8 mouse cellular contexts compared by ENCODE assay signal in genomic region chr8:84067047-84067573, GRCm38 (mm10). TPM values are rescaled to one million over a fixed set of nuclear protein-coding genes. Genes with fewer than 3 reads are reported as not detected.
DNase-seq lines count a peak whose midpoint lies in the region; ATAC-seq and TF ChIP-seq lines count a peak whose summit lies in the region.

No protein-coding gene starts in this region.

- no peaks in the 10 kb centered on the region for H3K79me2 ChIP-seq in heart, adult 2 months (replicated peaks; ENCODE audit: control insufficient read depth, insufficient read depth, low read length)

- intact Hi-C loops in heart, adult 2 months (cut with DNase I), result loop anchor here (2.0 to 5.0 kb wide), 2 partner anchors 56 to 80 kb away; partner anchors contain the start of genes 4930432K21Rik and Cc2d1a

- DNase-seq in 416B (ENCODE audit: low read depth), result peak; percentile 90
- peak; percentile 94 to 97 for DNase-seq in adrenal gland, postnatal 4 days (ENCODE audit: low spot score in 2 of 2)
- peak; percentile 96 to 99 for DNase-seq in heart, adult 2 months
- peak; percentile 93 to 98 for DNase-seq in kidney, adult 8-10 months
- peak; percentile 94 for DNase-seq in midbrain, embryonic 14.5 days
- DNase-seq in spleen, adult 12 weeks (ENCODE audit: low spot score), result peak; percentile 94

- peak overlapping the region; percentile 81 for H3K4me3 ChIP-seq in embryonic facial prominence, embryonic 13.5 days
- peak overlapping the region; percentile 82 for H3K4me3 ChIP-seq in heart, adult 2 months
- peak overlapping the region; percentile 91 for H3K4me3 ChIP-seq in limb, embryonic 12.5 days (replicated peaks)
- H3K4me3 ChIP-seq in midbrain, embryonic 14.5 days (replicated peaks; ENCODE audit: low read depth, low read length), result peak overlapping the region; percentile 99

- no peak for TF ChIP-seq EP300 in heart, adult 2 months (IDR thresholded peaks at IDR 0.05; ENCODE audit: insufficient read depth, low read depth, low read length)

- no peaks in the 10 kb centered on the region for H3K9me3 ChIP-seq in embryonic facial prominence, embryonic 13.5 days
- H3K9me3 ChIP-seq in limb, embryonic 12.5 days, result no peaks in the 10 kb centered on the region
- no peaks in the 10 kb centered on the region for H3K9me3 ChIP-seq in midbrain, embryonic 14.5 days (ENCODE audit: control insufficient read depth, low read length)

- TF ChIP-seq POLR2A in heart, adult 2 months (IDR thresholded peaks at IDR 0.05; ENCODE audit: insufficient read depth, low read depth, low read length), result peak; percentile 94

- H3K36me3 ChIP-seq in embryonic facial prominence, embryonic 13.5 days, result no peaks in the 10 kb centered on the region
- no peaks in the 10 kb centered on the region for H3K36me3 ChIP-seq in heart, adult 2 months (ENCODE audit: control insufficient read depth, insufficient read depth, low read length)
- no peaks in the 10 kb centered on the region for H3K36me3 ChIP-seq in limb, embryonic 12.5 days
- no peaks in the 10 kb centered on the region for H3K36me3 ChIP-seq in midbrain, embryonic 14.5 days (ENCODE audit: control insufficient read depth, insufficient read depth, low read length)

- under 1% methylated on average over 52 of the region's 58 CpGs for WGBS in embryonic facial prominence, embryonic 13.5 days
- WGBS in heart, adult 2 months, result under 1% methylated on average over 55 of the region's 58 CpGs
- under 1% methylated on average over 57 of the region's 58 CpGs for WGBS in limb, embryonic 12.5 days
- WGBS in midbrain, embryonic 14.5 days, result under 1% methylated on average over 52 of the region's 58 CpGs

- peak overlapping the region; percentile 52 for H3K4me2 ChIP-seq in embryonic facial prominence, embryonic 13.5 days
- H3K4me2 ChIP-seq in limb, embryonic 12.5 days, result peak overlapping the region; percentile 52
- peak overlapping the region; percentile 56 for H3K4me2 ChIP-seq in midbrain, embryonic 14.5 days (ENCODE audit: low read length)

- H3K9ac ChIP-seq in embryonic facial prominence, embryonic 13.5 days, result peak overlapping the region; percentile 78
- peak overlapping the region; percentile 66 for H3K9ac ChIP-seq in heart, adult 2 months (ENCODE audit: low read depth, low read length)
- peak overlapping the region; percentile 86 for H3K9ac ChIP-seq in limb, embryonic 12.5 days (replicated peaks)
- H3K9ac ChIP-seq in midbrain, embryonic 14.5 days (replicated peaks; ENCODE audit: low read length), result peak overlapping the region; percentile 81

- H3K4me1 ChIP-seq in embryonic facial prominence, embryonic 13.5 days, result peaks cover 32% of the 10 kb centered on the region
- peaks cover 23% of the 10 kb centered on the region for H3K4me1 ChIP-seq in heart, adult 2 months (ENCODE audit: control insufficient read depth, insufficient read depth, low read length)
- peaks cover 29% of the 10 kb centered on the region for H3K4me1 ChIP-seq in limb, embryonic 12.5 days (replicated peaks)
- peaks cover 21% of the 10 kb centered on the region for H3K4me1 ChIP-seq in midbrain, embryonic 14.5 days (ENCODE audit: control insufficient read depth, insufficient read depth, low read length)

- ATAC-seq in embryonic facial prominence, embryonic 13.5 days (ENCODE audit: insufficient number of reproducible peaks, insufficient read depth, low FRiP score, low TSS enrichment, low read depth), result peak; percentile 70
- ATAC-seq in limb, embryonic 12.5 days (ENCODE audit: insufficient number of reproducible peaks, insufficient read depth, low FRiP score, low TSS enrichment, low read depth), result peak; percentile 60
- ATAC-seq in midbrain, embryonic 14.5 days (ENCODE audit: low FRiP score, low TSS enrichment), result peak; percentile 74

- TF ChIP-seq CTCF in heart, adult 2 months (IDR thresholded peaks at IDR 0.05), result no peak

- H3K27me3 ChIP-seq in embryonic facial prominence, embryonic 13.5 days, result no peaks in the 10 kb centered on the region
- no peaks in the 10 kb centered on the region for H3K27me3 ChIP-seq in heart, adult 2 months (ENCODE audit: control insufficient read depth, insufficient read depth, low read length)
- no peaks in the 10 kb centered on the region for H3K27me3 ChIP-seq in limb, embryonic 12.5 days
- no peaks in the 10 kb centered on the region for H3K27me3 ChIP-seq in midbrain, embryonic 14.5 days (ENCODE audit: control insufficient read depth, insufficient read depth, low read length)

- peak overlapping the region; percentile 95 for H3K27ac ChIP-seq in embryonic facial prominence, embryonic 13.5 days
- peak overlapping the region; percentile 96 for H3K27ac ChIP-seq in heart, adult 2 months
- peak overlapping the region; percentile 98 for H3K27ac ChIP-seq in limb, embryonic 12.5 days
- peak overlapping the region; percentile 96 for H3K27ac ChIP-seq in midbrain, embryonic 14.5 days (replicated peaks; ENCODE audit: low read depth, low read length)

RNA-seq across cellular contexts. Expression of gene Rfx1, which starts 0.5 kb away (rescaled TPM):
- 10 to 100 TPM; 17.0 to 18.6 TPM for total RNA-seq in adrenal gland, postnatal 4 days (2021)
- polyA plus RNA-seq in embryonic facial prominence, embryonic 13.5 days (2015; fragmentation: Nextera tagmentation; extraction: Ambion mirVana), result 8.7 and 10.1 TPM in 2 replicates
- 1 to 10 TPM; 8.8 to 9.5 TPM for total RNA-seq in heart, adult 2 months (2021)
- 9.5 and 11.0 TPM in 2 replicates for polyA plus RNA-seq in heart, adult 2 months (2012; rRNA removed)
- 10.1 and 11.1 TPM in 2 replicates for polyA plus RNA-seq in limb, embryonic 12.5 days (2016; fragmentation: Nextera tagmentation; extraction: Ambion mirVana)
- 11.2 and 12.2 TPM in 2 replicates for polyA plus RNA-seq in midbrain, embryonic 14.5 days (2014; fragmentation: Nextera tagmentation; extraction: Ambion mirVana)

RNA-seq across cellular contexts. Expression of gene Gm10643, which starts 2.2 kb away (rescaled TPM):
- total RNA-seq in adrenal gland, postnatal 4 days (2021), result 1 to 10 TPM; 4.0 to 4.2 TPM
- 1.6 and 2.0 TPM in 2 replicates for polyA plus RNA-seq in embryonic facial prominence, embryonic 13.5 days (2015; fragmentation: Nextera tagmentation; extraction: Ambion mirVana)
- 1 to 10 TPM; 3.6 to 4.8 TPM for total RNA-seq in heart, adult 2 months (2021)
- polyA plus RNA-seq in heart, adult 2 months (2012; rRNA removed), result 1.7 and 2.1 TPM in 2 replicates
- polyA plus RNA-seq in limb, embryonic 12.5 days (2016; fragmentation: Nextera tagmentation; extraction: Ambion mirVana), result 1.5 and 1.9 TPM in 2 replicates
- polyA plus RNA-seq in midbrain, embryonic 14.5 days (2014; fragmentation: Nextera tagmentation; extraction: Ambion mirVana), result 1.5 and 2.4 TPM in 2 replicates

RNA-seq across cellular contexts. Expression of gene Rln3, which starts 22.3 kb away (rescaled TPM):
- total RNA-seq in adrenal gland, postnatal 4 days (2021), result not detected
- not detected in 2 replicates for polyA plus RNA-seq in embryonic facial prominence, embryonic 13.5 days (2015; fragmentation: Nextera tagmentation; extraction: Ambion mirVana)
- total RNA-seq in heart, adult 2 months (2021), result not detected
- not detected in 2 replicates for polyA plus RNA-seq in heart, adult 2 months (2012; rRNA removed)
- polyA plus RNA-seq in limb, embryonic 12.5 days (2016; fragmentation: Nextera tagmentation; extraction: Ambion mirVana), result not detected in 2 replicates
- polyA plus RNA-seq in midbrain, embryonic 14.5 days (2014; fragmentation: Nextera tagmentation; extraction: Ambion mirVana), result 1.2 TPM in 1 of 2 replicates, not detected in the other

RNA-seq across cellular contexts. Expression of gene Il27ra, which starts 24.7 kb away (rescaled TPM):
- total RNA-seq in adrenal gland, postnatal 4 days (2021), result 1 to 10 TPM; 2.6 to 3.8 TPM
- polyA plus RNA-seq in embryonic facial prominence, embryonic 13.5 days (2015; fragmentation: Nextera tagmentation; extraction: Ambion mirVana), result 0.66 and 1.0 TPM in 2 replicates
- 1 to 10 TPM; 3.2 to 3.7 TPM for total RNA-seq in heart, adult 2 months (2021)
- polyA plus RNA-seq in heart, adult 2 months (2012; rRNA removed), result 4.1 and 4.6 TPM in 2 replicates
- polyA plus RNA-seq in limb, embryonic 12.5 days (2016; fragmentation: Nextera tagmentation; extraction: Ambion mirVana), result 0.61 and 0.68 TPM in 2 replicates
- polyA plus RNA-seq in midbrain, embryonic 14.5 days (2014; fragmentation: Nextera tagmentation; extraction: Ambion mirVana), result 0.16 and 0.33 TPM in 2 replicates

RNA-seq across cellular contexts. Expression of gene Dcaf15, which starts 37.5 kb away (rescaled TPM):
- total RNA-seq in adrenal gland, postnatal 4 days (2021), result 10 to 100 TPM; 29.3 to 32.0 TPM
- polyA plus RNA-seq in embryonic facial prominence, embryonic 13.5 days (2015; fragmentation: Nextera tagmentation; extraction: Ambion mirVana), result 10.8 and 12.2 TPM in 2 replicates
- 1 to 10 TPM; 5.9 to 7.6 TPM for total RNA-seq in heart, adult 2 months (2021)
- polyA plus RNA-seq in heart, adult 2 months (2012; rRNA removed), result 17.0 and 18.4 TPM in 2 replicates
- polyA plus RNA-seq in limb, embryonic 12.5 days (2016; fragmentation: Nextera tagmentation; extraction: Ambion mirVana), result 16.3 and 17.0 TPM in 2 replicates
- polyA plus RNA-seq in midbrain, embryonic 14.5 days (2014; fragmentation: Nextera tagmentation; extraction: Ambion mirVana), result 19.9 and 26.0 TPM in 2 replicates

Comparison
In these comparisons a context has a peak if more than half of its experiments do, and no peak if none do; other contexts are left out.
1. Peak in every context shown above with its lines: DNase-seq, ATAC-seq, H3K4me3 ChIP-seq and H3K27ac ChIP-seq.